Mouse (Mus musculus): ENCODE data around the gene Camta1. TPM values are rescaled to one million over a fixed set of nuclear protein-coding genes. Genes with fewer than 3 reads are reported as not detected.

The Camta1 gene
- polyA plus RNA-seq, 1 experiment: 29.8 TPM

GRCm38 (mm10) chr4:151263786-151264414 lies 597.8 kb downstream of the Camta1 start:
- DNase-seq (ENCODE audit: low spot score): no peak

DNA sequence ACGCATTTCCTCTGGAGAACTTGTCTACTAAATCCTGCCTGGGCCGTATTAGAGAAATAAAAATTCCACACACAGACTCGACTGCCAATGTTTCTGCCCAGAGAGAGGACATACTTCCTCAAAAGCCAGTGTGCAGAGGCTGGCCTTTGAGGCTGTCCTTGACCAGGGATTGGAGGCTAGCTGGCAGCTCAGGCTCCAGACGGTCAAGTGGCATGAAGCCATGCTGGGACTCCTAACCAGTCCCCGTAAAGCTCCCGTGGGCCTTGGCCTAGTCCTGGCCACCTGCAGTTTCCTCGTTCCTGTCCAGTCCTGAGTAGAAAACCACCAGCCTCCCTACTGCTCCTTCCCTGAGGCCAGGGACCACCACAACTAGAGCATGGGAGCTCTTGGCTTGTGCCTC lies 598.6 kb downstream of the Camta1 start:
- DNase-seq (ENCODE audit: low spot score): no peak

DNA sequence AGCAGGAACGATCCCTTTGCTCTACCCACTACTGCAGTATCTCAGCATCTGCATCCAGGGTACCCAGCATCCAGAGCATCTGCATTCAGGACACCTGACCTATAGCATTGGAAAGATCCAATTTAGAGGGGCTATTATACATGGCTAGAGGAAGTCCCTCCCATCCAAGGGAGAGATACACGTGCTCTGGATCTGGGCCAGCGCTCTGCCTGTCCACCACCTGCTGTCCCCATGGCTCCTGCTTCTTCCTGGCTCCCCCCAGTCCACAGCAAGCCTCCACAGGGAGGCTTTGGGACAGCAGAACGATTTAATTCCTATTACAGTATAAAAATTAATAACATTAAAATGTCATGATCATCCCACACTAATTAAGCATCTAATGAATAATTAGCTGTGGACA lies 605.1 kb downstream of the Camta1 start:
- DNase-seq (ENCODE audit: low spot score): no peak

- no peak for DNase-seq (ENCODE audit: low spot score)
Measured at GRCm38 (mm10) chr4:151250824-151251223, 610.9 kb downstream of the Camta1 start.

GRCm38 (mm10) chr4:151245068-151245797 lies 616.4 kb downstream of the Camta1 start:
- DNase-seq (ENCODE audit: low spot score): no peak

DNA sequence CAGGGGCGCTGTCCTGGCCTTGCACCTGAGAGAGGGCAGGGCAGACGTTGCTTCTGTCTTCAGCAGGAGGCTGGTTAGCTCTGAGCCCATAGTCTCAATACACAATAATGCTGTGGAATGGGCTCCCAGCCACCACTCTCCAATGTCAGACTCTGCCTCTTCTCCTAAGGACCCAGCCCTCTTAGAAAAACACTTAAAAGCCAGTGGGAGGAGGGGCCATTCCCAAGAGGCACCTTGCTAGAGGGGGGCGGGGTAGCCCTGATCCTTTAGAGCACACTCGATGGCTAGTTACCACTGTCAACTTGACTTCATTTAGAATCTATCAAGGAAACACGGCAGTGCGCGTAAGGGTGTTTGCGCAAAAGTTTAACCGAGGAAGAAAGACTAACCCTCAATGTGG lies 618.2 kb downstream of the Camta1 start:
- no peak for DNase-seq (ENCODE audit: low spot score)

- DNase-seq (ENCODE audit: low spot score): no peak
Measured at GRCm38 (mm10) chr4:151242751-151243150, 618.9 kb downstream of the Camta1 start.

DNA sequence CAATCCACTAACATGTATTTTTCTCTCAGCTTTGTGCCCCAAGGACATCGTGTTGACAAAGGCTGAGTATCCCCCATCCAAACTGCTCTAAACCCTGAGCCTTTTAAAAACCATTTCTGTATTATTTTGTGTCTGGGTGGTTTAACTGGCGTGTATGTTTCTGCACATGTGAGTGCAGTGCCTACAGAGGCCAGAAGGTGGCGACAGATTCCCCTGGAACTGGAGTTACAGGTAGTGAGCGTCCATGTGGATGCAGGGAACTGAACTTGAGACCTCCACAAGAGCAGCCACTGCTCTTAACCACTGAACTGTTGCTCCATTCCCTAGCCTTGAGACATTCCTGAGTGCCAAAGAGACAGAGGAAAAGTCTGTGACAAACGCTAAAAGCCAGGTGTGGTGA lies 621.2 kb downstream of the Camta1 start:
- no peak for DNase-seq (ENCODE audit: low spot score)

GRCm38 (mm10) chr4:151238970-151239684 lies 622.5 kb downstream of the Camta1 start:
- no peak for DNase-seq (ENCODE audit: low spot score)

- DNase-seq (ENCODE audit: low spot score): no peak
Measured at GRCm38 (mm10) chr4:151237501-151237900, 624.2 kb downstream of the Camta1 start.

DNA sequence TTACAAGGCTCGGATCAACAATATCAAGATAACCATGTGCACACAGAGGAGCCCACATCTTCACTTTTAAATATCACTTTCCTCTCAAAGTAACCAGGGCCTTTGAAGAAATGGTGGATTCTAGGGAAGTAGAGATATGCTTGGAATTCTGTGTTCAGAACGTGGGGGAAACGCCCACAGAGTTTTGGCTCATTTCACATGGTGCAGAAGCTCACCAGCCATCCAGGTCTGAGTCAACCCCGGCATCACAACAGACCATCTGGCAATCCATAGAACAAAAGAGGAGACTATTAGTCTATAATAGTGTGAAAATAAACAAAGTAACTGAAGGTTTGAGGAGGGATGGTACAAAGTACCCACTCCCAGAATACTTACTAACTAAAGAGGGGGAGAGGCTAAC lies 626.7 kb downstream of the Camta1 start:
- no peak for DNase-seq (ENCODE audit: low spot score)

DNA sequence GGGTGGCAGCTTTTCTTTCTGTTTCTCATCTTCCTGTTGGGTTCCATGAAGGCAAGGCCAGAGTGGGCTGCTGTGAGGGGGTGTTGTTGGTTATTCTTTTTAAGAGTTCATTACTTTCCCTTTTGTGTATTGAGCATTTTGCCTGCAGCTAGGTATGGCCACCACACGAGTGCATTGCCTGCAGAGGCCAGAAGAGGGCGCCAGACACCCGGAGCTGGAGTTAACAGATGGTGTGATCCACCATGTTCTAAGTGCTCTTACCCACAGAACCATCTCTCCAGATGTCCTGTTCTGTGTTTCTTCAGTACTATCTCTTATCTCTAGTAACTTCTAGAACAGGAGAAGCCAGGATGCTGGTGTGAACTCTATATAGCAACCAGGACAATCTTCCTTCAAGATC lies 629.6 kb downstream of the Camta1 start:
- no peak for DNase-seq (ENCODE audit: low spot score)

DNA sequence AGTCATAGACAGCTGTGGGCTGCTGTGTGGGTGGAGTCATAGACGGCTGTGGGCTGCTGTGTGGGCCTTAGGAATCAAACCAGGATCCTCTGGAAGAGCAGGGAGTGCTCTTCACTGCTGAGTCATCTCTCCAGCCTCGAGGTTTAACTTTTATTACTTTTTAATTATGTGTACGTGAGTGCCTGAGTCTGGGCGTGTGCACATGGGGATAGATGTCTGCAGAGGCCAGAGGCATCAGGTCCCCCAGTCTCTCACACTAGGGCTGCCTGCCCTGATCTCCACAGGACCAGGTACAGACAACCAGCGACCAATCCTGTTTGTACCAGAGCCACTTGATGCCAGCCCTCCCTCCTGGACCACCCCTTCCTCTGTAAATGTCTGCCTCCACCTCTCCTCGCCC lies 632.6 kb downstream of the Camta1 start:
- DNase-seq (ENCODE audit: low spot score): no peak

GRCm38 (mm10) chr4:151226496-151226895 lies 635.2 kb downstream of the Camta1 start:
- DNase-seq (ENCODE audit: low spot score): no peak

- DNase-seq (ENCODE audit: low spot score): no peak
Measured at GRCm38 (mm10) chr4:151224017-151224416, 637.7 kb downstream of the Camta1 start.

- no peak for DNase-seq (ENCODE audit: low spot score)
Measured at GRCm38 (mm10) chr4:151223263-151223996, 638.2 kb downstream of the Camta1 start.

DNA sequence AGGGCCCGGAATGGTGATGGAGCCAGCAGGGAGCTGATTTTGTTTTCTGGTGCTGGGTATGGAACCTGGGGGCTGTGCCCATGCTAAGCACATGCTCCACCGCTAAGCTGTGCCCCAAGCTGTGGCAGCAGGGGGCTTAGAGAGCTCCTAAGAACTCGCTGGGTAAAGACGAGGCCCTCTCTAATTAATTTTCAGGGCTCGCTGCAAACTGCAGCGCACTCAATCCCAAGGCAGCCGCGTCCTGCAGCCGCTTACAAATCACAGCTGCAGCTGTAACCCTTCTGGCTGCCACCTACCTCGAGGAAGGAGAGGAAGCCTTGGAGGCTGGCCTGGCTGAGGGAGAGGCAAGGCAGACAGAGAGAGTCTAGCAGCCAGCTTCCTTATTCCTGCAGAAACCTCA lies 639.0 kb downstream of the Camta1 start:
- no peak for DNase-seq (ENCODE audit: low spot score)

DNA sequence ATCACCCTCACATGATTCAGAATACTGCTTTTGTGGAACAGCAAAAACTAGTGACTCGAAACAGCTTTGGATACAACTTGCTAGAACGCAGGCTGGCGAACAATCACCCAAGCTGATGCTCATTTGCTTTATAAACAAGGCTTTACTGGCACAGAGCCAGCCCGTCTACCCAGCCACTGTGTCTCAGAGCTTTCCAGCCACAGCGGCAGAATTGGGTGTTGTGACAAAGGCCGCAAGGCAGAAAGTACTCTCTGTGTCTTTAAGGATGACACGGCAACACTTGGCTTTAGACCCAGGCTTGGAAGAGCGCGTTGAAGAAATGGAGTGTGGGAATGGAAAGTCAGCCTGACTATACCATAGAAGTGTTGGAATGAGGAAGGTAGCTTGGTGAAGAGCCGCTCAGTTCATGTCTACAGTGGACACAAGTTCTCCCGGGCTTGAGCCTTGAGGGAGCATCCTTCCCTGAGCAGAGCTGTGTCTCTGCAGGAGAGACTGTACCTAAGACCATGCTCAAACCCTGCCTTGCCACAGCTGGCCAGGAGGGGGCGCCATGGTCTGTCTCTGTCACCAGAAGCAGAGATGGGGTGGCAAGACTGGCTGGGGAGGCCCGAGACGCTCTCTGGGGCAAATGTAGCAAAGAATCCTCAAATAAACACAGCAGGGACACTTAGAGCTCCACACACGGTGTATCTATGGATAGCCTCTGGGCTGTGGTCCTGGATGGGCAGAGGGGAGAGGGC lies 645.0 kb downstream of the Camta1 start:
- DNase-seq (ENCODE audit: low spot score): no peak

- DNase-seq (ENCODE audit: low spot score): no peak
Measured at GRCm38 (mm10) chr4:151215866-151216265, 645.8 kb downstream of the Camta1 start.

DNA sequence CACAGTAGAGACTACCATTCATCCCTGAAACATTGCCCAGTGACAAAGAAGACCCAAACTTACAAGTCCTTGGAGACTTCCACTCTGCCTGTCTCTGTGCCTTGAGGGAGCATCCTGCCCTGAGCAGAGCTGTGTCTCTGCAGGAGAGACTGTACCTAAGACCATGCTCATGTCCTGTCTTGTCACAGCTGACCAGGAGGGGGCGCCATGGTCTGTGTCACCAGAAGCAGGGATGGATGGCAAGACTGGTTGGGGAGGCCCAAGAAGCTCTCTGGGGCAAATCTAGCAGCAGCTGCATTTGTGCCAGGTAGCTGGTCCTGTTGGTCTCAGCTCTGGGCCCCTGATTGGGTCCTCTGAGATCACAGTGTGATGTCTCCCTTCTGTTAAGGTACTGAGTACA lies 646.5 kb downstream of the Camta1 start:
- no peak for DNase-seq (ENCODE audit: low spot score)

DNA sequence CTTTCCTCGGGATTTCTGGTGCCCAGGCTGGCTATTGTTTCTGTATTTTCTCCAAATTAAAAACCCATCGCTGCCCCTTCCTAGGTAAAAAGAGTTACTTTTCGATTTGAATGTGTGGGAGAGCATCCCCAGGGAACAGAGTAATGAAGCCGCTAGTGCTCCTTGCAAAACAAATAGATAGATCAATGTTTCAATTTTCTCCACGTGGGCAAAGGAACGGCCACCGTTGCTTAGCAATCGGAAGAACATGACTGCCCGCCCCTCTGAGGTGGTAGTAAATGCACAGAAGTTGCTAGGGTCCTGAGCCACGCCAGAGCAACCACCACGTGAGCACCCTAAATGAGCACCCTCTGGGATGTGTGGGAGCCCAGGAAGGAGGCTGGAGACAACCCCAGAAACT lies 648.2 kb downstream of the Camta1 start:
- DNase-seq (ENCODE audit: low spot score): no peak

DNA sequence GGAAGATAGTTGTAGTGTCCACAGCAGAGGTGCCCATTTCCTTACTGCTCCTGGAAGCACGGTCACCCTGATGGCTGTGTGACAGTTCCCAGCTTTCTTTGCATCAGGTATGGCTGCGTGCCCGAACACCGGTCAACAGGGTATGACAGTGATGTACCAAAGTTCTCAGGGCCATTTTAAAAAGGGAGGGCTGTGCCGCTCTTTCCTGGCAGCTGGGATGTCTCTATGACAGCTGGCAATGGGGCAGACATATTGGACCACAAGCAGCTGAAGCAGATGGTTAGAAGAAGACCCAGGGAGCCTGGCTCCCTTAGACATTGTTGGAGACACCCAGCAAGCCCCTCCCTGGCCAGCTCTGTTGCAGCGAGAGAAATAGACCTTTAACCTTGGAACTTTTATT lies 649.7 kb downstream of the Camta1 start:
- DNase-seq (ENCODE audit: low spot score): no peak

Measured in urinary bladder, adult 2 months (tissue).